Mouse (Mus musculus): Measurements from ENCODE around the gene Skap1.

Gene Skap1

GRCm38 (mm10) chr11:96780306-96780705 is 315.9 kb downstream of the Skap1 start:
- no peak for DNase-seq (ENCODE audit: low spot score in 2 of 2)

- no peak for DNase-seq (ENCODE audit: low spot score in 2 of 2)
Measured at GRCm38 (mm10) chr11:96781425-96781824, 317.0 kb downstream of the Skap1 start.

- DNase-seq (ENCODE audit: low spot score in 2 of 2): peak; percentile 67 to 87
Measured at GRCm38 (mm10) chr11:96784847-96785246, 320.5 kb downstream of the Skap1 start.

GRCm38 (mm10) chr11:96786731-96787450 is 322.5 kb downstream of the Skap1 start:
- no peak for DNase-seq (ENCODE audit: low spot score in 2 of 2)

- DNase-seq (ENCODE audit: low spot score in 2 of 2): peak; percentile 78 to 89
Measured at GRCm38 (mm10) chr11:96788871-96789795, 324.7 kb downstream of the Skap1 start, which contains the start of gene Cbx1. Cbx1 (plus strand) TSS chr11:96789127.

- DNase-seq (ENCODE audit: low spot score in 2 of 2): no peak
Measured at GRCm38 (mm10) chr11:96789990-96790389, 325.6 kb downstream of the Skap1 start.

- no peak for DNase-seq (ENCODE audit: low spot score in 2 of 2)
Measured at GRCm38 (mm10) chr11:96790681-96791080, 326.3 kb downstream of the Skap1 start.

- no peak for DNase-seq (ENCODE audit: low spot score in 2 of 2)
Measured at GRCm38 (mm10) chr11:96795491-96795890, 331.1 kb downstream of the Skap1 start.

GRCm38 (mm10) chr11:96796081-96796480 is 331.7 kb downstream of the Skap1 start:
- DNase-seq (ENCODE audit: low spot score in 2 of 2): no peak

- no peak for DNase-seq (ENCODE audit: low spot score in 2 of 2)
Measured at GRCm38 (mm10) chr11:96796586-96796985, 332.2 kb downstream of the Skap1 start.

- DNase-seq (ENCODE audit: low spot score in 2 of 2): no peak
Measured at GRCm38 (mm10) chr11:96799511-96799910, 335.1 kb downstream of the Skap1 start.

- no peak for DNase-seq (ENCODE audit: low spot score in 2 of 2)
Measured at GRCm38 (mm10) chr11:96805606-96806005, 341.2 kb downstream of the Skap1 start.

- no peak for DNase-seq (ENCODE audit: low spot score in 2 of 2)
Measured at GRCm38 (mm10) chr11:96808066-96808465, 343.7 kb downstream of the Skap1 start.

Measured in cerebellum, postnatal 4 days (tissue).